In genomic region chr2:168990957-168991356, GRCm38 (mm10) we compare ENCODE assay signal across 14 mouse cellular contexts. TPM values are rescaled to one million over a fixed set of nuclear protein-coding genes. Genes with fewer than 3 reads are reported as not detected.
DNase-seq lines count a peak whose midpoint lies in the region; ATAC-seq and TF ChIP-seq lines count a peak whose summit lies in the region.
"Had no signal": no experiment of that assay in that cellular context is flagged by ENCODE, and none has a peak within 500 bp of the region (broad histone marks: within the 10 kb centered on the region; RNA-seq: fewer than 3 reads in every experiment).

No protein-coding gene starts in this region.

- no peaks in the 10 kb centered on the region for H3K27me3 ChIP-seq in hindbrain, embryonic 13.5 days
- H3K27me3 ChIP-seq in midbrain, embryonic 15.5 days (replicated peaks) = no peaks in the 10 kb centered on the region
- no peaks in the 10 kb centered on the region for H3K27me3 ChIP-seq in intestine, postnatal 0 days (replicated peaks; ENCODE audit: control insufficient read depth, insufficient read depth, low read length)
- H3K27me3 ChIP-seq: megakaryocyte, embryonic 14.5 days had no signal

- no peak overlapping the region for H3K9ac ChIP-seq in hindbrain, embryonic 13.5 days
- H3K9ac ChIP-seq in midbrain, embryonic 15.5 days = no peak overlapping the region
- H3K9ac ChIP-seq in intestine, postnatal 0 days (ENCODE audit: low read depth, low read length) = no peak overlapping the region

- H3K4me3 ChIP-seq in hindbrain, embryonic 13.5 days = no peak overlapping the region
- H3K4me3 ChIP-seq in midbrain, embryonic 15.5 days = no peak overlapping the region
- H3K4me3 ChIP-seq in gastrocnemius, adult 2 months = no peak overlapping the region
- H3K4me3 ChIP-seq in intestine, postnatal 0 days (ENCODE audit: low read depth, low read length) = no peak overlapping the region
- H3K4me3 ChIP-seq: megakaryocyte, embryonic 14.5 days had no signal

- WGBS in hindbrain, embryonic 13.5 days = 35% methylated on average over 4 of the region's 4 CpGs
- WGBS in midbrain, embryonic 15.5 days = 43% methylated on average over 4 of the region's 4 CpGs
- WGBS in intestine, postnatal 0 days = 78% methylated on average over 4 of the region's 4 CpGs

- H3K27ac ChIP-seq in hindbrain, embryonic 13.5 days = peak overlapping the region; percentile 69
- H3K27ac ChIP-seq in midbrain, embryonic 15.5 days = 0 out of 2 replicates have a peak overlapping the region, but pooled peaks have one; percentile 45
- no peak overlapping the region for H3K27ac ChIP-seq in gastrocnemius, adult 2 months
- no peak overlapping the region for H3K27ac ChIP-seq in intestine, postnatal 0 days (ENCODE audit: low read depth, low read length)

- H3K4me1 ChIP-seq in hindbrain, embryonic 13.5 days (replicated peaks) = peaks cover 15% of the 10 kb centered on the region
- peaks cover 10% of the 10 kb centered on the region for H3K4me1 ChIP-seq in midbrain, embryonic 15.5 days
- H3K4me1 ChIP-seq in intestine, postnatal 0 days (replicated peaks; ENCODE audit: control insufficient read depth, insufficient read depth, low read length) = no peaks in the 10 kb centered on the region
- H3K4me1 ChIP-seq: megakaryocyte, embryonic 14.5 days had no signal

- H3K4me2 ChIP-seq in hindbrain, embryonic 13.5 days = peak overlapping the region; percentile 29
- no peak overlapping the region for H3K4me2 ChIP-seq in midbrain, embryonic 15.5 days
- H3K4me2 ChIP-seq in intestine, postnatal 0 days (replicated peaks; ENCODE audit: low read depth) = no peak overlapping the region

- no peaks in the 10 kb centered on the region for H3K9me3 ChIP-seq in hindbrain, embryonic 13.5 days
- H3K9me3 ChIP-seq in midbrain, embryonic 15.5 days = no peaks in the 10 kb centered on the region
- H3K9me3 ChIP-seq in intestine, postnatal 0 days (ENCODE audit: control insufficient read depth) = no peaks in the 10 kb centered on the region

- peak; percentile 52 for DNase-seq in testis, postnatal 14 days (ENCODE audit: low spot score)
- DNase-seq in testis, postnatal 10 days (ENCODE audit: low spot score) = no peak
- no peak for DNase-seq in urinary bladder, postnatal 10 days (ENCODE audit: low spot score)
- no peak for DNase-seq in gastrocnemius, adult 2 months
- DNase-seq: adrenal gland, adult 2 months; heart, adult 11 months; kidney, adult 8-10 months; layer of hippocampus, adult 9-11 months; left cerebral cortex, postnatal 4 days had no signal

- TF ChIP-seq CTCF in gastrocnemius, adult 2 months (IDR thresholded peaks at IDR 0.05) = no peak
- TF ChIP-seq CTCF in intestine, postnatal 0 days (IDR thresholded peaks at IDR 0.05; ENCODE audit: low read depth) = no peak

- intact Hi-C loops in gastrocnemius, adult 2 months (cut with DNase I) = no loop called here

- no peaks in the 10 kb centered on the region for H3K36me3 ChIP-seq in hindbrain, embryonic 13.5 days
- H3K36me3 ChIP-seq in midbrain, embryonic 15.5 days (replicated peaks) = no peaks in the 10 kb centered on the region
- no peaks in the 10 kb centered on the region for H3K36me3 ChIP-seq in intestine, postnatal 0 days (ENCODE audit: control insufficient read depth, insufficient read depth)

- ATAC-seq in hindbrain, embryonic 13.5 days (ENCODE audit: low FRiP score) = no peak
- no peak for ATAC-seq in midbrain, embryonic 15.5 days (replicated peaks)
- ATAC-seq in inflammation-experienced regulatory T-cells, adult 6 months = no peak
- no peak for ATAC-seq in intestine, postnatal 0 days

RNA-seq across cellular contexts. Expression of gene Zfp64, which starts 35.6 kb away (rescaled TPM):
- 28.7 and 30.2 TPM in 2 replicates for polyA plus RNA-seq in hindbrain, embryonic 13.5 days (2015; fragmentation: Nextera tagmentation; extraction: Ambion mirVana)
- 44.5 and 46.9 TPM in 2 replicates for polyA plus RNA-seq in midbrain, embryonic 15.5 days (2015; fragmentation: Nextera tagmentation; extraction: Ambion mirVana)
- total RNA-seq in gastrocnemius, adult 2 months (2021) = 1 to 10 TPM; 7.6 to 8.4 TPM
- 10 to 100 TPM; 21.5 to 28.4 (median 24.7) TPM for polyA plus RNA-seq in inflammation-experienced regulatory T-cells, adult 6 months (2017; shearing (Covaris generic))
- 10.7 and 12.9 TPM in 2 replicates for polyA plus RNA-seq in intestine, postnatal 0 days (2015; fragmentation: Nextera tagmentation; extraction: Ambion mirVana)

Comparison
In these comparisons a context has a peak if more than half of its experiments do, and no peak if none do; other contexts are left out.
1. H3K27ac ChIP-seq: peak in hindbrain, embryonic 13.5 days (single experiment) and midbrain, embryonic 15.5 days (single experiment); none in gastrocnemius, adult 2 months (single experiment) and intestine, postnatal 0 days (single experiment).